Mouse (Mus musculus) heart, adult 2 months (tissue): Measurements from ENCODE around the gene Atp23.

Source experiments
- CTCF ChIP-seq: fragments of 200-600 bp; IDR thresholded peaks from 2 replicates; pipeline ENCODE4 v1.8.1; 2022; ENCODE audit warnings: antibody characterized with exemption, mild to moderate bottlenecking, moderate library complexity
- POLR2A ChIP-seq: fragments of 200-500 bp; IDR thresholded peaks from 2 replicates; pipeline ENCODE4 v1.6.1; 2011; ENCODE audit warnings: mild to moderate bottlenecking, low read depth, low read length, control low read depth; ENCODE audit not compliant: insufficient read depth

DNA sequence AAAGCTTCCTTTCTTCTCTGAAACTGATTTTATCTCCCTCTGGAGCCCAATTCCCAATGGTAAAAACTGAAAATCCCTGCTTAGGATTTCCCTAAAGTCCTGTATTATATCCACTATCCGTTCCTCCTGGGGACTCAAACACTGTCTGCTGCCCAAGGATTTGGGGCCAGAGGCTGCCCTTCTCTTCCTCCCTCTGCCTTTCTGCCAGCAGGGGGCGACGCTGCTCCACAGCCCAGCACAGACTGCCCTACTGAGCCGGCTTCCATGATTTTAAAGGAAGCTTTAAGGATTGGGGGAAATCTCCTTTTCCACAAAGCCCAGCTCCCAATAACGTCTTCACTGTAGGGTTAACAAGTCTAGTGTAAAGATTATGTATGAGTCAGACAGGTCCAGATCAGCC, 68.1 kb downstream of the Atp23 start:
- peak; percentile 60 for TF ChIP-seq CTCF
- TF ChIP-seq POLR2A = no peak
